Mouse (Mus musculus) ZHBTc4 (cell line): Measurements from ENCODE around the gene Gpr1.

Experiments
- DNase-seq: peaks from one replicate; pipeline ENCODE4 v3.0.0-alpha.2; 2011; ENCODE audit warnings: low read depth, low spot score

Gene Gpr1

GRCm38 (mm10) chr1:63214271-63214558 is at the start of gene Gpr1:
Gene Gpr1 (minus strand): TSS chr1:63214543.
- DNase-seq: no peak

DNA sequence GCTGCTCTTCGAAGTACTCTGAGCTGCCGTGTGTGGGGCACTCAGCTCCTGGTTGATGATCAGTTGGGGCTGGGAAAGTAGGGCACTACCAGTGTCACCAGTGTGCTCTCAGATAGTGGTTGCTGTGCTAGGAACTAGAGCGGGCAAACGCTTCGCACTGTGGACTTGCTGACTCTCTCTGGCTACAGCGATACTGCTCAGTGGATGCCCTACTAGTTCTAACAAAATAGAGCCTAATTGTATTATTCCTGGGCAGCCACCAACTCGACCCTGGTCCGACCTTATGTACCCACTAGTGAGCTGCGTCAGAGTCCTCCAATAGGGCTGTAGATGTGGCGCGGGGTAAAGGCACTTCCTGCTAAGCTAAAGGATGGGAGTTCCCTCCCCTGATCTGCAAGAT is 49.3 kb upstream of the Gpr1 start:
- DNase-seq: no peak

DNA sequence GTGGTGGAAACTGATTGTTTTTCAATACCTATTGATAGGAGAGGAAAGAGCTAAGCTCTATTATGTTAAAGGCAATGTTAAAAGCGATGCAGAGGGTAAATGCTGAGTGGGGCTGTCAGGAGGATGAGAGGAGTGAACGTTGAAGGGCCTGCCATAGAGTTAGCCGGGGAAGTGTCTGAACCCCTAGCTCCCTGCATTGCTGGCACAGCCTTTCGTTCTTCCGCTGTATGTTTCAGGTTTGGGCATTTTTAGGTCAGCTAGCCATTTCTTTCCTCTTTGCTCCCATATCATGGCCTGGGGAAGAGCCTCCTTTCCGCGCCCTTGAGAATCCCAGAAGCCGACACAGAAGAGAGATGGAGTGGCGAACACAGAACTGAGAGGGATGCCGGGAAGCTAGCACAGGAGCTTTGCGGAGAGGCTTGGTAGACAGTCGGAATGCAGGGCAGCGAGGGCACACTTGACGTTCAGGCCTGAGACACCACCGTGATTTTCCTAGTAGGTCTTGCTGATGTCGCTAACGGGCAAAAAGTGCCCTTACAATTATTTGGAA is 46.8 kb upstream of the Gpr1 start:
- no peak for DNase-seq

- no peak for DNase-seq
Measured at GRCm38 (mm10) chr1:63260742-63261033, 46.3 kb upstream of the Gpr1 start.

DNA sequence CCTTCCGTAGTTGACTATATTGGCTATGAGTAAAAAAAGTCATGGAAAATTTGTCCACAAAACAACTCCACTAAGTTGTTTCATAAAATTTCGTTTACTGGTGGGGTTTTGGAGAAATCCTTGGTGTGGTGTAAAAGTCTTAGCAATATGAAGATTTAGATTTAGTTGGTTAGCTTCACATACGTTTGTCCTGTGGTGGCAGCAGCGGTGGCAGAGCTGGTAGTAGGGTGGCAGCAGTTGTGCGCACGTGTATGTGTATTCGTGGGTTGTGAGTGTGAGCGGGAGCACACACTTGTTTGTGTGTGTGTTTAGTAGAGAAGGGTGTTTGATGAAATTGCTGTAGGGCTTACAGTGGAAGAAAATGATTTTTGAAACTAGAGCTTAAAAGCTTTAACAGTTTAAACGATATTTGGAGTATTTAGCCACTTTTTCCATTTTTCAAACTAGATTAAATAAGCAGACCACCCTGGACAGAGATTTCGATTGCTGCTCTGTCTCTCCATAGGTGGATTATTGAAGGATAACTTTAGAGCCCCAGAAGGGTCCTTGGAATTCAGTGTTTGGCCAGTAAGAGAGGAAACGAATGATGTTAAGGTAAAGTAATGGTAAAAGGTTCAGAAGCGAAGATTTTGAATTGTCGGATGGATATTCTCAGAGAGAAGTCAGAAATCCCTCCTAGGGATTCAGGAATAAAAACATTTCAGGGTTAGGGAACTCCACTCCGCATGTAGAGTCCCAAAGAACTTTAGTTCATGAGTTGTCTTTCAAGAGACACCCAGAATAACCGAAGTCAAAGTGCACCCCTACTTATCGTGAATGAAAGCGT is 45.8 kb upstream of the Gpr1 start:
- DNase-seq: no peak

DNA sequence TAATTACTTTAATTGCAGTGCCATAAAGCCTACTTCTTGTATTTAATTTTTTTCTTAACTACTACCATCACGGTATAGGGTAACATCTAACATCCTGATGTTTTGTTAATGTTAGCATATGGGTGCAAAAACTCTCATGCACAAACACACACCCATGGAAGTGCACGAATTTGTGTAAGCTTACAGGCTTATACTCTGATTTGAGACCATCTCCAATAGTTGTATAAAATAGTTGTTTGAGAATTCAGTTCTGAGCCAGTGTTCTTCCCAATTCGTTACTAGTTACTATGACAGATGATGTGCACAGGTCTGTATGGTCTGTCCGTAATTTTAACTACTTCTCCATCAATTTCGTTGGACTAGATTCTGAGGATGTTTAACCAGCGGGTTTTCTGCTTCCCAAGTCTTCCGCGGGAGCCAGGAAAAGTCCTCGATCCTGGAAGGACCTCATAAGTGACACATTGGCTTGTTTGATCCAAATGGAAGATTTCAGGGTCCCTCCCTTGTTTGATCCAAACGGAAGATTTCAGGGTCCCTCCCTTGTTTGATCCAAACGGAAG is 45.0 kb upstream of the Gpr1 start:
- no peak for DNase-seq

DNA sequence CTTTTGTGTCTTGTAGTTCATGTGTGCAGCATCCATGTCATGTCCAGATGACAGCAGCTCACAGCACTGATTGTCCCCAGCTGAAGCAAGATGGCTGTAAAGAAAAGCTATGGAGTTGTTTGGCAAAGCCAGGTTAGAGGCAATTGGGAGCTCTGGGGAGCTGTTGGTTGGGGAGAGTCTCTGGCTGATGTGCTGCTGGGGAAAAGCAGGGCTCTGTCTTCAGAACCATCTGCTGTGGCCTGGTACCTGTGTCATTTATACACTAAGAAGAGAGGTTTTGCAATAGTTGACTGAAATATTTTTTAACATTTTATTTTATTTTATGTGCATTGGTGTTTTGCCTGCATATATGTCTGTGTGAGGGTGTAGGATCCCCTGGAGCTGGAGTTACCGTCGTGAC is 44.2 kb upstream of the Gpr1 start:
- DNase-seq: no peak

DNA sequence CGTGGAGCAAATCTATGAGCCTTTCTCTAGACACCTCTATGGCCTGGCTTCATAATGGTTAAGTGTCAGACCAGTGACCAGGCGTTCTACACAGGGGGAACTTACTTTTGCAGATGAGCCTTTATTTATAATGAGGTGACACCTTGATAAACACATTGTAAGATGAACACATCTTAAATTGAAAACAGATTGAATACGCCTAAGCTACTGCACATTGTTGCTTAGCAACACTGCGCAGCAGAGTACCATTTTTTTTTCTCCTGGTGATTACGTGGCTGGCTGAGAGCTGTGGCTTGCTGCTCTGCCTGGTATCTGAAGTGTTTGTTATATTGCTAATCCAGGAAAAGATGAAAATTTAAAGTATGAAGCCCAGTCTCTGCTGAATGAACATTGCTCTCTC is 41.7 kb upstream of the Gpr1 start:
- DNase-seq: no peak

DNA sequence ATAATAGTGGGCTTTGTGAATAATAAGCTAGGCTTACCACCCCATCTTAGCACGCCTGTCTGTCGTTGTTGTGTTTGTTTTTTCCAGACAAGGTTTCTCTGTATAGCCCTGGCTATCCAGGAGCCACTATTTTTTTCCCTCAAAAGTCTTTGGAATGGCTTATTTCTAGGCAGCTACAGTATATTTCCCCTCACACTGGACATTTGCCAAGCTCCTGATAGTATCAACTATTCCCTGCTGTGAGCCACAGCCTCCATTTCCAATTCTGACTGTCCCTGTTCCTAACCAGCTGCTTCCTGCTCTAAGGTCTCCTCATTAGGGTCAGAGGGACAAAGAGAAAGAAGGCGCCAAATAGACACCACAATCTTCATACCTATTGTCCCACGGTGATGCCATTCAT is 40.8 kb upstream of the Gpr1 start:
- no peak for DNase-seq

DNA sequence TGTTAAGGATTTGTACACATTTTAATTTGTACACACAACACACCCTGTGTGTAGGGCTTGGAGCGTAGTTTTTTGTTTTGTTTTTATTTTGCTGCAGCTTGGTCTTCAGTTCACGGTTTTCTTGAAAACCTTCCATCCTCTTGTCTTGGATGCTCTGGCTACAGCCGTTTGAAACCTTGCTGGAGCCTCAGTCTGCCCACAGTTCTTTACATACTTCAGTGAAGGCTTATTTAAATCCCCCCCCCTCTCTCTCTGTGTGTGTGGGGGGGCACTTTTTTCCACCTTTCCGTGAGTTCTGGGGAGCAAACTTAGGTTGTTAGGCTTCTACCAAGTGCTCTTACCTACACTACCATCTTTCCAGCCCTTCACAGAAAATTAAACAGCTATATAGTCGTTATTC is 38.9 kb upstream of the Gpr1 start:
- no peak for DNase-seq

DNA sequence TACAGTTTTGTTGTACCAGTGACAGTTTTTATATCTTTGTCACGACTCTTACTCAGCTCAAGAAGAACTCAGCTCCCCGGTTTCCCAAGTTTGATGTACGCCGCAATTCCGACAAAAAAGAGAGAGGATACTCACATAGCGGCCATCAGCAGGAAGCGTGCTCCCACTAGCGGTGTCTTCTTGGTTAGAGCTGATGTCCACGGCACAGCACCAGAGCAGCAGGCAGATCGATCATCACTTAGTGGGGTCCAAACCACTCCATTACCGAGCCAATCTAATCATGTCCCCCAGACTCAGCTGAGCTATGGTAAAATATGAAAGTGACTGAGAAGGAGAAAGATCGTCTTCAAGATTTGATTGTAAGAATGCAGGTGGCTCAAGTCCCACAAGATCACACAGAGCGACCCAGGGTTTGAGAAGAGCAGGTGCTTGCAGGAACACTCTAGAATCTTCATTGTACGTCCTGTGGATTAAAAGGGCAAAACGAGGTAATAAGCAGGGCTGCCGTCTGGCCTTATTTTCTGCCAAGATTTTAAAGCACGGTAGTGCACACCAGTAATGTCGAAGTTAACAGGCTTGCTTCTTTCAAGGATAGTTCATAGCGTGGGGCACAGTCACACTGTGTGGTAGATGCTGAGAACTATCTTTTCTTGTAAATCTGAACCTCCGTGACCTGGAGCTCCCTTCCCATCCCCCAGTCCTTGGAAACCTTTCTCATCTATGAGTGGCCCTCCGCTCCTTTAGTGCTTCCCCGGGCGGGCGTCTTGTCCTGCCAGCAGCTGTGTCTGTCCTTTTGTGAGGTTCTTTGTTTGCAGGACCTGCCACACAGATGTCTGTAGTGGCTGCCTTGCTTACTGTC is 38.2 kb upstream of the Gpr1 start:
- no peak for DNase-seq

DNA sequence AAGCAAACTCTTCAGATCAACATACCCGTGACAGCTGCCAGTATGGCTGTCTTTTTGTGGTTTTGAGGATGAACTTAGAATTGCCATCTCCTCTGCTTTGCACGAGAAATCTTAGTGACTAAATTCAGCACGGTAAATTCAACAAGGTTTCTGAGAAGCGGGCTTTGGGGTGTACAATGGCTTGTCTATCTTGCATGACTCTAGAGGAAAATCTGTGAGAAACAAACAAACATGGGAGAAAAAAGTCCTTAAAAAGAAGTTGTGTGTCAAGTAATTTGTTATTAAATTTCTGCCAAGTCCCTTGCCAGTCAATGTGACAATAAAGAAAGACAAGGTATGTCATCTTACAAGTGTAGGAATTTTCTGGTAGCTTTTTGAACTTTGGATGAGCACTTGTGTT is 34.9 kb upstream of the Gpr1 start:
- DNase-seq: no peak

- DNase-seq: no peak
Measured at GRCm38 (mm10) chr1:63248360-63248851, 34.1 kb upstream of the Gpr1 start.

GRCm38 (mm10) chr1:63247831-63248359 is 33.6 kb upstream of the Gpr1 start:
- peak; percentile 65 for DNase-seq

DNA sequence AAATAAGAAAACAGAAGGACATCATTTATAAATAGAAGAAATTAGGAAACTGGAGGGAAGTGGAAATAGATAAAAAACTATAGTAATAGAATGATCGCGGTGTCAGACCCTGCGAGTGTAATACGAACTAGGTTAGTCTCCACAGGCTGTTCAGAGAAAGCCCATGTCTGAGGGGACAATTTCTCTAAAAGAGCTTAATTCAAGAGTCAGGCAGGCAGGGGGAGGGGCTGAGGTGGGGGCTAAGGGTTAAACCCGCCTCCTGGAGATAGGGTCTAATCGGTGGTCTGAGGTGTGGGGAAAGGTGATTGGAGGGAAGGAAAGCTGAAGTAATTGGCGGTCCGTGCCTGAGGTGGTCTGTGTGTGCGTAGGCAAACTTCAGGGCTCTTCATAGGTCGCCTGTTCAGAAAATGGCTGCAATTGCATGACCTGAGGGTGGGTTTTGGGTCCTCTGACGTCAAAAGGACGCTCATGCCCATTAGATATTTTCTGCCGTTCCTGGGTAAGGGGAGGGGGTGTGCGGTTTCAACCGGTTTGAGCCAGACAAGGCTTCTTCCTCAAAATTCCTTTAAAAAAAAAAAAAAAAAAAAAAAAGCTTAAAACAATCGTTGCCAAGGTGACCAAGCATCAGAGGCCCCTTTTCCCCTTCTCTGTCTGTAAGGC is 32.6 kb upstream of the Gpr1 start:
- peak; percentile 96 for DNase-seq

DNA sequence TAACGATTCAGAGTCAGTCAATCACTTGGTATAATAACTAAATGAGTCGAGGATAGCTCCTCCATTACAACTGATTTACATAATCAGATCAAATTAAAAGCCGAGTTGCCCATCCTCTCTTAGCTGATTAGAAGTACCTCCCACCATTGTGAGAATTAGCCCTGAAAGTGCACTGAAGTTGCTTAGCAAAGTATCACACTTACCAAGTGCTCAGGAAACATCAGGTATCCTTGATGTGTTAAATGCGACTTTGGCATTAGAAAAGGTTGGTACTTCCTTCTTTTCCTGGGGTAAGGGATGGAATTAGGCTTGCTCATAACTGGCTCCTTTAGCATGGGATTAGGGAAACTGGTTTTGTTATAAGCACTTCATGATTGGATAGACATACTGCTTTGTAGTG is 29.5 kb upstream of the Gpr1 start:
- DNase-seq: peak; percentile 52

- DNase-seq: no peak
Measured at GRCm38 (mm10) chr1:63239751-63240150, 25.4 kb upstream of the Gpr1 start.

DNA sequence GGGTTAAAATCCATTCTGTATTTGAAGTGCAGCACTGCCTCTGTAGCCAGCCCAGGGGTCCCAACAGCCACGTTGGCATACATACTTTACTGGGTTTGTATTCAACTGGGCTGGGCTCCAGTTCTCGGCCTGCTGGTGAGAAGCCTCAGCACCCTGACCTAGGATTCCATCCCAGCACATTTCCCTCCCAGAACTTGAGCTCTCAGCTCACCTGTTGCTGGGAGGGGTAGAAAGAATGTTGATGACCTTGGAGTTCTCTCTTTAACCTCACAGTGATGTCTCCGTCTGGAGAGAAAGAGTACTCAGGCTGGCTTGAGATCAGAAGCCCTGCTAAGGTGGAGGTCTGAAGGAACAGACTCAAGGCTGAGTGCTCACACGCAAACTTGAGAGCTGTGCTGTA is 25.0 kb upstream of the Gpr1 start:
- DNase-seq: peak; percentile 70

- no peak for DNase-seq
Measured at GRCm38 (mm10) chr1:63237371-63237770, 23.0 kb upstream of the Gpr1 start.

GRCm38 (mm10) chr1:63227241-63227640 is 12.9 kb upstream of the Gpr1 start:
- DNase-seq: no peak

DNA sequence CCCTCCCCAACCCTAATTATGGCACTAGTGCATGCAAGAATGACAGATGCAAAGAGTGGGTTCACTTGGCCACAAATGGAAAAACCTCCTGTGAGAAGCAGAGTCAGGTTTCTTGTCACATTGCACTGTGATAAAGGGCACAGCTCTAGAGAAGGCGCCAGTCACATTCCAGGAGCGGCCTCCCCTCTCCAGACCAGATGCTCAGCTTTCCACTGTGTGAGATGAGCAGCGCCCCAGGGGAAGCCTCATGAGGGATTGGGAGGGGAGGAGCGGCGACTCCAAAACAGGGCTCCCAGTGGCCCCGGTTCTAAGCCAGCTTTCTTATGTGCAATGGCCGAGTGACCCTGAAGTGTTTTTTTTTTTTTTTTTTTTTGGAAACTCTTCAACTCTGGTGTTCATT is 11.5 kb upstream of the Gpr1 start:
- peak; percentile 63 for DNase-seq

DNA sequence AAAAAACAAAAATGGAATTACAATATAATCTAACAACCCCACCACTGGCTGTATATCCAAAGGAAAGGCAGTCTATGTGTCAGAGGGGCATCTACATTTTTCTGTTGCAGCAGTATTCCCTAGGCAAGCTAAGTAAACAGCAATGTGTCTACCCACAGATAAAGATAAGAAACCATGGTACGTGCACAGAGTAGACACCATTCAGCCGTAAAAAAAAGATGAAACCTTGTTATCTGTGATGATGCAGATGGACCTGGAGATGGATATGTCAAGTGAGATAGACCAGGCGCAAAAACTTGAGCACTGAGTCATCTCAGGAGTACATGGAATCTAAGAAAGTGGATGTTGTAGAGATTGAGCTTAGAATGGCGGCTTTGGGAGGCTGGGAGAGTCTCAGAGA is 10.7 kb upstream of the Gpr1 start:
- no peak for DNase-seq
